Mouse (Mus musculus): ENCODE data around the gene Thap3.

DNA sequence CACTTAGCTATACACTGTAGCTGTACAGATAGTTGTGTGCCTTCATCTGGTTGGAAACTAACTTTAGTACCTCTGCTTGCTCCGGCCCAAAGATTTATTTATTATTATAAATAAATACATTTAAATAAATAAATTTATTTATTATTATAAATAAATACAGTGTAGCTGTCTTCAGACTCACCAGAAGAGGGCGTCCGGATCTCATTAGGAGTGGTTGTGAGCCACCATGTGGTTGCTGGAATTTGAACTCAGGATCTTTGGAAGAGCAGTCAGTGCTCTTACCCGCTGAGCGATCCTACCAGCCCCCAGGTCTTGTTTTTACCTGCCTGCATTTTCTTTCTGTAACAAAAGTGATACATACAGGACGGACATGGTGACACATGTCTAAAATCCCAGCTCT, 17.3 kb upstream of the Thap3 start:
- no peak for TF ChIP-seq CTCF (IDR thresholded peaks at IDR 0.05; ENCODE audit: extremely low read depth, insufficient read depth, low read length)
- TF ChIP-seq POLR2A (IDR thresholded peaks at IDR 0.05; ENCODE audit: extremely low read depth, insufficient read depth, low read length), result no peak

Data from cortical plate, adult 2 months (tissue).